Mouse (Mus musculus) lung, embryonic 15.5 days (tissue): Measurements from ENCODE around the gene Olfr1417. TPM values are rescaled to one million over a fixed set of nuclear protein-coding genes. Genes with fewer than 3 reads are reported as not detected.

Experiments used
- ATAC-seq: fragments of 200-750 bp; cut with Nextera tagmentation; 2 replicates; pipeline ENCODE4 v1.8.0; 2017; ENCODE audit warnings: moderate number of reproducible peaks, borderline replicate concordance; ENCODE audit not compliant: low FRiP score, low TSS enrichment; ENCODE audit errors: extremely low read depth
- H3K27ac ChIP-seq: fragments of 300-500 bp; sonication (generic); 2 replicates; pipeline ENCODE4 v1.5.1; 2015; ENCODE audit warnings: moderate library complexity, mild to moderate bottlenecking, inconsistent platforms
- H3K27me3 ChIP-seq: fragments of 300-500 bp; sonication (generic); 2 replicates; pipeline ENCODE4 v1.6.1; 2015; ENCODE audit warnings: inconsistent platforms
- H3K36me3 ChIP-seq: fragments of 300-500 bp; sonication (generic); 2 replicates; pipeline ENCODE4 v1.6.1; 2015; ENCODE audit warnings: inconsistent platforms
- H3K4me1 ChIP-seq: fragments of 300-500 bp; sonication (generic); 2 replicates; pipeline ENCODE4 v1.6.1; 2015; ENCODE audit warnings: inconsistent platforms
- H3K4me2 ChIP-seq: fragments of 300-500 bp; sonication (generic); 2 replicates; pipeline ENCODE4 v1.6.1; 2015; ENCODE audit warnings: inconsistent platforms, mild to moderate bottlenecking, moderate library complexity
- H3K4me3 ChIP-seq: fragments of 300-500 bp; sonication (generic); 2 replicates; pipeline ENCODE4 v1.5.1; 2015; ENCODE audit warnings: mild to moderate bottlenecking, inconsistent platforms
- H3K9ac ChIP-seq: fragments of 300-500 bp; sonication (generic); 2 replicates; pipeline ENCODE4 v1.6.1; 2015; ENCODE audit warnings: inconsistent platforms
- H3K9me3 ChIP-seq: fragments of 300-500 bp; sonication (generic); 2 replicates; pipeline ENCODE4 v1.6.1; 2016; ENCODE audit warnings: inconsistent platforms
- WGBS: fragments of 180-500 bp; shearing (Covaris S2); methylation state at CpG from one replicate; pipeline ENCODE4 v1.1.7; 2015; 5-methylcytosine and 5-hydroxymethylcytosine counted together
- polyA plus RNA-seq: library from polyadenylated mRNA; unstranded; fragments of >200 nt; fragmentation: Nextera tagmentation; extraction: Ambion mirVana; gene quantifications from 2 replicates; pipeline ENCODE4 v1.2.1, GENCODE M21; 2015

The Olfr1417 gene
- polyA plus RNA-seq, 1 experiment from 2014 or later: not detected

GRCm38 (mm10) chr19:11810003-11810758 is 28.8 kb downstream of the Olfr1417 start:
- 65% methylated on average over 5 of the region's 5 CpGs for WGBS
- no peak for ATAC-seq
- H3K27ac ChIP-seq: no peak overlapping the region
- H3K9ac ChIP-seq: no peak overlapping the region
- no peaks in the 10 kb centered on the region for H3K9me3 ChIP-seq
- H3K4me1 ChIP-seq: 0 out of 2 replicates have a peak, but pooled peaks cover 5% of the 10 kb centered on the region
- H3K36me3 ChIP-seq: no peaks in the 10 kb centered on the region
- H3K4me3 ChIP-seq: no peak overlapping the region
- no peaks in the 10 kb centered on the region for H3K27me3 ChIP-seq
- H3K4me2 ChIP-seq: no peak overlapping the region

GRCm38 (mm10) chr19:11808452-11808851 is 30.6 kb downstream of the Olfr1417 start:
- Histone ChIP-seq H3K4me3 (no peak overlapping the region), H3K9ac (no peak overlapping the region), H3K9me3 (no peaks in the 10 kb centered on the region), H3K27me3 (no peaks in the 10 kb centered on the region), H3K27ac (no peak overlapping the region), H3K4me1 (0 out of 2 replicates have a peak, but pooled peaks cover 5% of the 10 kb centered on the region), H3K4me2 (no peak overlapping the region), H3K36me3 (no peaks in the 10 kb centered on the region)
- 74% methylated on average over 2 of the region's 2 CpGs for WGBS
- no peak for ATAC-seq

GRCm38 (mm10) chr19:11807822-11808221 is 31.2 kb downstream of the Olfr1417 start:
- Histone ChIP-seq H3K36me3 (no peaks in the 10 kb centered on the region), H3K9ac (no peak overlapping the region), H3K27ac (no peak overlapping the region), H3K9me3 (no peaks in the 10 kb centered on the region), H3K4me1 (0 out of 2 replicates have a peak, but pooled peaks cover 5% of the 10 kb centered on the region), H3K4me2 (no peak overlapping the region), H3K4me3 (no peak overlapping the region), H3K27me3 (no peaks in the 10 kb centered on the region)
- 65% methylated on average over 6 of the region's 6 CpGs for WGBS
- no peak for ATAC-seq

GRCm38 (mm10) chr19:11807251-11807650 is 31.8 kb downstream of the Olfr1417 start:
- Histone ChIP-seq H3K27me3 (no peaks in the 10 kb centered on the region), H3K36me3 (no peaks in the 10 kb centered on the region), H3K4me1 (0 out of 2 replicates have a peak, but pooled peaks cover 4% of the 10 kb centered on the region), H3K4me2 (no peak overlapping the region), H3K27ac (no peak overlapping the region), H3K9ac (no peak overlapping the region), H3K9me3 (no peaks in the 10 kb centered on the region), H3K4me3 (no peak overlapping the region)
- ATAC-seq: no peak
- WGBS: 51% methylated on average over 2 of the region's 2 CpGs

GRCm38 (mm10) chr19:11804423-11804822 is 34.6 kb downstream of the Olfr1417 start:
- no peak overlapping the region for H3K27ac ChIP-seq
- no peaks in the 10 kb centered on the region for H3K4me1 ChIP-seq
- ATAC-seq: no peak
- H3K4me2 ChIP-seq: no peak overlapping the region
- 61% methylated on average over 1 of the region's 1 CpGs for WGBS
- H3K4me3 ChIP-seq: no peak overlapping the region
- H3K36me3 ChIP-seq: no peaks in the 10 kb centered on the region
- no peak overlapping the region for H3K9ac ChIP-seq
- no peaks in the 10 kb centered on the region for H3K9me3 ChIP-seq
- H3K27me3 ChIP-seq: no peaks in the 10 kb centered on the region

- no peak for ATAC-seq
- Histone ChIP-seq H3K9ac (no peak overlapping the region), H3K4me1 (no peaks in the 10 kb centered on the region), H3K27ac (no peak overlapping the region), H3K27me3 (no peaks in the 10 kb centered on the region), H3K4me2 (no peak overlapping the region), H3K36me3 (no peaks in the 10 kb centered on the region), H3K4me3 (no peak overlapping the region), H3K9me3 (no peaks in the 10 kb centered on the region)
- 72% methylated on average over 8 of the region's 8 CpGs for WGBS
Observed at GRCm38 (mm10) chr19:11800531-11801315, 38.3 kb downstream of the Olfr1417 start.

- Histone ChIP-seq H3K36me3 (no peaks in the 10 kb centered on the region), H3K27ac (no peak overlapping the region), H3K9ac (no peak overlapping the region), H3K4me3 (no peak overlapping the region), H3K4me1 (no peaks in the 10 kb centered on the region), H3K27me3 (no peaks in the 10 kb centered on the region), H3K4me2 (no peak overlapping the region), H3K9me3 (no peaks in the 10 kb centered on the region)
- 75% methylated on average over 6 of the region's 6 CpGs for WGBS
- no peak for ATAC-seq
Observed at GRCm38 (mm10) chr19:11794447-11794846, 44.6 kb downstream of the Olfr1417 start.

- Histone ChIP-seq H3K4me1 (no peaks in the 10 kb centered on the region), H3K9ac (no peak overlapping the region), H3K27ac (no peak overlapping the region), H3K27me3 (no peaks in the 10 kb centered on the region), H3K4me3 (no peak overlapping the region), H3K9me3 (no peaks in the 10 kb centered on the region), H3K4me2 (no peak overlapping the region), H3K36me3 (no peaks in the 10 kb centered on the region)
- WGBS: 68% methylated on average over 2 of the region's 2 CpGs
- no peak for ATAC-seq
Observed at GRCm38 (mm10) chr19:11793741-11794359, 45.2 kb downstream of the Olfr1417 start.

- Histone ChIP-seq H3K9ac (no peak overlapping the region), H3K4me1 (no peaks in the 10 kb centered on the region), H3K36me3 (no peaks in the 10 kb centered on the region), H3K4me2 (no peak overlapping the region), H3K27ac (no peak overlapping the region), H3K9me3 (no peaks in the 10 kb centered on the region), H3K4me3 (no peak overlapping the region), H3K27me3 (no peaks in the 10 kb centered on the region)
- no peak for ATAC-seq
- 71% methylated on average over 5 of the region's 5 CpGs for WGBS
Observed at GRCm38 (mm10) chr19:11791825-11792224, 47.2 kb downstream of the Olfr1417 start.

- H3K9me3 ChIP-seq: no peaks in the 10 kb centered on the region
- H3K4me3 ChIP-seq: no peak overlapping the region
- H3K27me3 ChIP-seq: no peaks in the 10 kb centered on the region
- 78% methylated on average over 6 of the region's 6 CpGs for WGBS
- no peak overlapping the region for H3K27ac ChIP-seq
- no peaks in the 10 kb centered on the region for H3K36me3 ChIP-seq
- no peak overlapping the region for H3K4me2 ChIP-seq
- H3K9ac ChIP-seq: no peak overlapping the region
- ATAC-seq: no peak
- H3K4me1 ChIP-seq: no peaks in the 10 kb centered on the region
Observed at GRCm38 (mm10) chr19:11788876-11789275, 50.1 kb downstream of the Olfr1417 start.

- Histone ChIP-seq H3K27me3 (no peaks in the 10 kb centered on the region), H3K4me1 (no peaks in the 10 kb centered on the region), H3K4me3 (no peak overlapping the region), H3K27ac (no peak overlapping the region), H3K9me3 (no peaks in the 10 kb centered on the region), H3K36me3 (no peaks in the 10 kb centered on the region), H3K4me2 (no peak overlapping the region), H3K9ac (no peak overlapping the region)
- WGBS: 90% methylated on average over 6 of the region's 6 CpGs
- ATAC-seq: no peak
Observed at GRCm38 (mm10) chr19:11787826-11788225, 51.2 kb downstream of the Olfr1417 start.
